Mouse (Mus musculus) neural tube, postnatal 0 days (tissue): ENCODE measurements around the gene Gm4491. TPM values are rescaled to one million over a fixed set of nuclear protein-coding genes. Genes with fewer than 3 reads are reported as not detected.

Experiments used
- polyA plus RNA-seq: library from polyadenylated mRNA; unstranded; fragments of >200 nt; fragmentation: Nextera tagmentation; extraction: Ambion mirVana; gene quantifications from 2 replicates; pipeline ENCODE4 v1.2.1, GENCODE M21; 2015

Gene Gm4491
- polyA plus RNA-seq, result 0.15 and 0.17 TPM in 2 replicates

GRCm38 (mm10) chr14:57115823-57116544 lies at the start of gene Gm4491:
Gm4491 (minus strand) TSS chr14:57115883.

GRCm38 (mm10) chr14:57133161-57133661 lies 17.5 kb upstream of the Gm4491 start, which contains the start of gene Gjb6:
Gjb6 (minus strand) TSS chr14:57133611.

GRCm38 (mm10) chr14:57104106-57105023 lies 11.3 kb downstream of the Gm4491 start, which contains the start of gene Gjb2:
Gjb2 (minus strand) TSS chr14:57104702.

Other genes starting within 250 kb of the Gm4491 start
- 20.5 and 21.0 TPM in 2 replicates for gene Zmym2, start 229.2 kb downstream of the Gm4491 start, polyA plus RNA-seq
- 0.42 and 1.0 TPM in 2 replicates for gene Gja3, start 57.8 kb downstream of the Gm4491 start, polyA plus RNA-seq
- 13.9 and 19.7 TPM in 2 replicates for gene Gjb2, start 11.2 kb downstream of the Gm4491 start, polyA plus RNA-seq
- 23.6 and 38.6 TPM in 2 replicates for gene Gjb6, start 17.7 kb upstream of the Gm4491 start, polyA plus RNA-seq